Mouse (Mus musculus) skeletal muscle tissue, postnatal 0 days (tissue): ENCODE measurements around the gene Mapk1. TPM values are rescaled to one million over a fixed set of nuclear protein-coding genes. Genes with fewer than 3 reads are reported as not detected.

Source experiments
- polyA plus RNA-seq: library from polyadenylated mRNA; unstranded; fragments of >200 nt; fragmentation: Nextera tagmentation; extraction: Ambion mirVana; gene quantifications from 2 replicates; pipeline ENCODE4 v1.2.1, GENCODE M21; 2015

The Mapk1 gene
- 91.6 and 99.3 TPM in 2 replicates for polyA plus RNA-seq

GRCm38 (mm10) chr16:16983131-16983533 lies at the start of gene Mapk1:
Gene Mapk1 (plus strand): TSS chr16:16983382.

DNA sequence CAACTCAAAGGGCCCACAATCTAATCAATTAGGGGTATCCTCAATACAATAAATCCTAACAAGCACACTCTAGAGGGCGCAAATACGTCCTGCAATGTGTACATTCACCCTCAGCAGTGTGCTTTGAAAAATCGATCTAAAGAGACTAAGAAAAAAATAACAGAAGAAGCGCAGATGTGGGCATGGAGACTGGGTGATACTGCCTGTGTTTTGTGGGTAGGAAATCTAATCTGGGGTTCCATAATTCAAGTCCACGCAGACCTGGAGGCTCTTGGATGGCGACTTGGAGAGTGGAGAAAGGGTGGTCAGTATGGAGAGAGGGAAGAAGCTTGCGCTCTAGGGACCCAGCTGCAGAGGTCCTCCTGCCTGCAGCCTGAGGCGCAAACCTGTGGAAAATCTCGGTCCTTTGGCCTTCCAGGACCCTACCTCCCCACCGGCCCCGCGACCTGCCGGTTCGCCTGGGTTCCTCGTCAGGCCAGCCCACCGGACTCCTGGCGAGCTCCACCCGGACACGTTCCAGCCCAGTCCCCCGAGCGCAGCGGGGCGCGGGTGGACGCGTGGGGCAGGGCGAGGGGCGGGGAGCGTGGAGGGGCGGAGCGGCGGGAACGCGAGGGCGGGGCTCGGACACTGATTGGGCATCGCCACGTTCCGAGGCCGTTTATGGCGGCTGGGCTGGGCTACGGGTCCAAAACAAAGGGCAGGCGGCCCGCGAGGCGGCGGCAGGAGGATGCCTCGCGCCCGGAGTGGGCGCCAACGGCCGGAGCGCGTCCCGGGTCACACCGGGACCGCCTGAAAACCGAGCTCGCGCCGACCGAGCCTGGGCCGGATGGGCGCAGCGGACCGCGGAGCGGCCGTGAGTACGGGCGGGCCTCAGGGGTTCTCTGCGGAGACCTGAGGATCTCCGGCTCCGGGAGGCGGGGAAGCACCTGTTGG lies 86.6 kb downstream of the Mapk1 start, which contains the start of gene Ypel1:
Gene Ypel1, plus strand, starts transcription at position 186 of the 933 bp plus-strand sequence.

Other genes starting within 250 kb of the Mapk1 start
- gene Spag6l, start 153.9 kb upstream of the Mapk1 start, polyA plus RNA-seq, result 0.05 TPM in 1 of 2 replicates, not detected in the other
- gene Igll1, start 119.4 kb upstream of the Mapk1 start, polyA plus RNA-seq, result not detected in 2 replicates
- 28.9 and 29.4 TPM in 2 replicates for gene Top3b, start 112.6 kb upstream of the Mapk1 start, polyA plus RNA-seq
- 0.39 and 0.67 TPM in 2 replicates for gene Vpreb1, start 112.5 kb upstream of the Mapk1 start, polyA plus RNA-seq
- 10.4 and 10.7 TPM in 2 replicates for gene Ppm1f, start 86.9 kb upstream of the Mapk1 start, polyA plus RNA-seq
- 5.3 and 7.5 TPM in 2 replicates for gene Ypel1, start 86.3 kb downstream of the Mapk1 start, polyA plus RNA-seq
- 51.8 and 53.1 TPM in 2 replicates for gene Ppil2, start 127.9 kb downstream of the Mapk1 start, polyA plus RNA-seq
- gene 2610318N02Rik, start 141.8 kb downstream of the Mapk1 start, polyA plus RNA-seq, result 1.2 and 1.7 TPM in 2 replicates
- gene Sdf2l1, start 149.0 kb downstream of the Mapk1 start, polyA plus RNA-seq, result 5.9 and 9.9 TPM in 2 replicates
- gene Ydjc, start 161.2 kb downstream of the Mapk1 start, polyA plus RNA-seq, result 0.59 and 1.2 TPM in 2 replicates
- gene Ccdc116, start 163.8 kb downstream of the Mapk1 start, polyA plus RNA-seq, result 0.15 TPM in 2 replicates
- gene Ube2l3, start 219.3 kb downstream of the Mapk1 start, polyA plus RNA-seq, result 207 and 232 TPM in 2 replicates
- 0.10 and 0.16 TPM in 2 replicates for gene Rimbp3, start 225.2 kb downstream of the Mapk1 start, polyA plus RNA-seq